Mouse (Mus musculus) urinary bladder, postnatal 36 days (tissue): Measurements from ENCODE around the gene Ap2m1.

Experiments used
- DNase-seq, 2 experiments: peaks; one replicate each; pipeline ENCODE4 v3.0.0; 2022; ENCODE audit warnings: low spot score in 2 of 2, mixed read lengths in 1 of 2

Ap2m1 gene

DNA sequence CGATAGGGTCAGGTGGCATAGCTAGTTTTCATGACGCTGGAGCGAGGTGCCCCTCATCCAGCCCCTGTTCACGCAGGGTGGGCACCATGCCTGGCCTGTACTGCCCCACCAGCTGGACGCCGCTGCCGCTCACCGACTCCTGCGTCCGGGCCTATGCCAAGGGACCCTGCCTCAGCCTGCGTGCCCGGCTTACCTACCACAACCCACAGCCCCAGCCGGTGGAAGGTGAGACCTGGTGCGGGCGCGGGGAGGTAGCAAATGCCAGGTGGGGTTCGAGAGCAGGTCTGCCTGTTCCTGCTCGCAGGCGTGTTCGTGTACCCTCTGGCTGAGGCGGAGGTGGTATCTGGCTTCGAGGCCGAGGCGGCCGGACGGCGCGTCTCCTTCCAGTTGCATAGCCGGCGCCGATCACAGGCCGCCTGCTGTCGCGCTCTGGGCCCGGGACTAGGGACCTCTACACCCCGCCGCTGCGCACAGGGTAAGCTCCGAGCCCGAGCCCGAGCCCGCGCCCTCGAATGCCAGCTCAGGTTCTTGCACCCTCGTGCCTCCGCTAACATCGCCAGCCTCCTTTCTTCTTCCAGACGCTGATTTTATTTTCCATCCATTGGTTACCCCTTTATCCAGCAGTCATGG, 55.9 kb downstream of the Ap2m1 start:
- DNase-seq: no peak
